Mouse (Mus musculus): Measurements from ENCODE around the gene Mageb3. TPM values are rescaled to one million over a fixed set of nuclear protein-coding genes. Genes with fewer than 3 reads are reported as not detected.

Mageb3 gene
- not detected for total RNA-seq (2023)

DNA sequence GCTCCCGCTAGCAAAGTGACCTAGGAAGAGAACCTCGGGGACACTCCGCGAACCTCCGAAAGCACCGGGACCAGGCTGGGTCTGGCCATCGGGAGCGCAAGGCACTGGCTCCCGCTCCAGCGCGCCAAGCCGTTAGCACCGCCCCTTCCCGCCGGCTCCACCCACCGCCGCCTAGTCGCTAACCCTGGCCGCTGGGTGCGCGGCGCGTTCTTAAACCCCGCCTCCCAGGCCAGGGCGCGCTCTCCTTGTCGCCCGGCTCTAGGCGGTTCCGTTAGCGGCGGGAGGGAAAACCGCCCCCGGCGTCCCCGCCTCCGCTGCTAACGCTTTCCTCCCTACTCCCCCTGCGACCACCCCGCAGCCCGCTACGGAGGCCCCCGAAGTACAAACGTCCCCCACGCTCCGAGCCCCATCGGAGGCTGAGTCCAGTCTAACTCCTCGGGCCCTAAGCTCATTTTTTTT is at the start of gene Mageb3, which contains the start of gene Ctdspl2:
Mageb3 (minus strand) TSS at position 328 of the 459 bp plus-strand sequence.
Ctdspl2 (plus strand) TSS at position 237 of the 459 bp plus-strand sequence.

Other genes starting within 250 kb of the Mageb3 start
- gene Frmd5, start 149.0 kb downstream of the Mageb3 start, total RNA-seq (2023) = not detected
- gene Casc4, start 89.1 kb downstream of the Mageb3 start, total RNA-seq (2023) = under 1 TPM; 0.58 to 0.77 TPM
- gene Ctdspl2, start 91 bp downstream of the Mageb3 start, total RNA-seq (2023) = 10 to 100 TPM; 24.0 to 26.0 TPM
- gene Eif3j1, start 72.5 kb upstream of the Mageb3 start, total RNA-seq (2023) = 10 to 100 TPM; 19.5 to 20.9 TPM
- 10 to 100 TPM; 25.1 to 25.4 TPM for gene Spg11, start 162.3 kb upstream of the Mageb3 start, total RNA-seq (2023)
- gene B2m, start 191.6 kb upstream of the Mageb3 start, total RNA-seq (2023) = 1,000 to 10,000 TPM; 1,167 to 1,220 TPM
- gene Trim69, start 204.6 kb upstream of the Mageb3 start, total RNA-seq (2023) = under 1 TPM in 1 of 2 experiments, not detected in 1; 0.27 TPM
- not detected for gene Patl2, start 230.1 kb upstream of the Mageb3 start, total RNA-seq (2023)
- gene Terb2, start 230.2 kb upstream of the Mageb3 start, total RNA-seq (2023) = not detected

All from neutrophil, adult 59 days (primary cell).